8 mouse cellular contexts compared by ENCODE assay signal in the genomic region with DNA sequence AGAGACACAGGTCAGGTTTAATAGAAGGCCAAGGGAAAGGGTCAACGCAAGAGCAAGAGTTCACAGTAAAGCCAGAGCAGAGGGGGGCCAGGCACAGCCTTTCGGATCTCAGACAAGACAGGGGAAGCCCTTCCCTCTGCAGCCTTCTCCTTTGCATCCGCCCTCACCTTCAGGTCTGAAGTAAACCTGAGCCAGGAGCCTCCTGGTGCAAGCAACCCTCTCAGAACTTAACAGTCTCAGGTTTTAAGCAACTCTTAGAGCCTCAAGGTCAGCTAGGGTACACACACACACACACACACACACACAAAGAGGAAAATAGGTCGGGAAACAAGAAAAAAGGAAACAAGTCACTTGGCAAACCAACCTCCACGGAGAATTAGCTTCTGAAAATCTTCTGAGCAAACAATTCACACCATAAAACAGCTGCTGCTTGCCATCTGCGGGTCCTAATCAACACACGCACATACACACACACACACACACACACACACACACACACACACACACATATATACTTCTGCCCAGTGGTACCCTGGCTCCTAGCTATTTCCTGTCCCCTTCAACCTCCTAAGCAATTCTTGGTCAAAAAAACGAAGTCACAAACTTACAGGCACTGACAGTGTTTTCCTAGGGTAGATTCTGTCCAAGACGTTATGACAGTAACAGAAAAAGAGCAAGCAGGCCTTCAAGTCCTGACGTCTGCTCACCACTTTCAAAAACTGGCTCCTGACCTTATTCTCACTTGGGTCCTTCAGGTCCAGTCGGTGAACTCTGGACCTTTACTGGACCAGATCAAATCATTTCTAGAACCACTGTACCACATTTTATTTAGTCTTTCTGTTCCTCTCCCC.
DNase-seq lines count a peak whose midpoint lies in the region; ATAC-seq lines count a peak whose summit lies in the region.

No protein-coding gene starts in this region.

- H3K9me3 ChIP-seq in embryonic facial prominence, embryonic 13.5 days, result no peaks in the 10 kb centered on the region
- no peaks in the 10 kb centered on the region for H3K9me3 ChIP-seq in limb, embryonic 11.5 days (ENCODE audit: control insufficient read depth, low read length)
- no peaks in the 10 kb centered on the region for H3K9me3 ChIP-seq in neural tube, embryonic 15.5 days (replicated peaks)

- peak overlapping the region; percentile 69 for H3K4me2 ChIP-seq in embryonic facial prominence, embryonic 13.5 days
- peak overlapping the region; percentile 55 for H3K4me2 ChIP-seq in limb, embryonic 11.5 days (ENCODE audit: low read depth, severe bottlenecking)
- H3K4me2 ChIP-seq in neural tube, embryonic 15.5 days, result peak overlapping the region; percentile 65

- peak overlapping the region; percentile 96 for H3K27ac ChIP-seq in embryonic facial prominence, embryonic 13.5 days
- peak overlapping the region; percentile 86 for H3K27ac ChIP-seq in limb, embryonic 11.5 days (replicated peaks; ENCODE audit: low read depth, low read length)
- peak overlapping the region; percentile 76 for H3K27ac ChIP-seq in neural tube, embryonic 15.5 days (replicated peaks)

- 15% methylated on average over 11 of the region's 11 CpGs for WGBS in embryonic facial prominence, embryonic 13.5 days
- WGBS in limb, embryonic 11.5 days, result 8% methylated on average over 11 of the region's 11 CpGs
- 24% methylated on average over 11 of the region's 11 CpGs for WGBS in neural tube, embryonic 15.5 days

- no peaks in the 10 kb centered on the region for H3K27me3 ChIP-seq in embryonic facial prominence, embryonic 13.5 days
- H3K27me3 ChIP-seq in limb, embryonic 11.5 days (ENCODE audit: control insufficient read depth, insufficient read depth, low read length), result no peaks in the 10 kb centered on the region
- no peaks in the 10 kb centered on the region for H3K27me3 ChIP-seq in neural tube, embryonic 15.5 days (replicated peaks)

- peak overlapping the region; percentile 43 for H3K4me3 ChIP-seq in embryonic facial prominence, embryonic 13.5 days
- H3K4me3 ChIP-seq in limb, embryonic 11.5 days (ENCODE audit: low read depth, low read length), result no peak overlapping the region
- H3K4me3 ChIP-seq in neural tube, embryonic 15.5 days (replicated peaks), result no peak overlapping the region

- H3K9ac ChIP-seq in embryonic facial prominence, embryonic 13.5 days, result peak overlapping the region; percentile 71
- H3K9ac ChIP-seq in limb, embryonic 11.5 days (ENCODE audit: low read length), result no peak overlapping the region
- no peak overlapping the region for H3K9ac ChIP-seq in neural tube, embryonic 15.5 days (replicated peaks)

- no peaks in the 10 kb centered on the region for H3K36me3 ChIP-seq in embryonic facial prominence, embryonic 13.5 days
- no peaks in the 10 kb centered on the region for H3K36me3 ChIP-seq in limb, embryonic 11.5 days (ENCODE audit: control insufficient read depth, insufficient read depth, low read length)
- H3K36me3 ChIP-seq in neural tube, embryonic 15.5 days, result no peaks in the 10 kb centered on the region

- H3K4me1 ChIP-seq in embryonic facial prominence, embryonic 13.5 days, result peaks cover 50% of the 10 kb centered on the region
- H3K4me1 ChIP-seq in limb, embryonic 11.5 days (ENCODE audit: control insufficient read depth, insufficient read depth, low read length), result peaks cover 33% of the 10 kb centered on the region
- H3K4me1 ChIP-seq in neural tube, embryonic 15.5 days, result peaks cover 21% of the 10 kb centered on the region

- DNase-seq in heart, adult 11 months, result peak; percentile 87
- no peak for DNase-seq in heart, postnatal 25 days (ENCODE audit: low spot score)
- DNase-seq in limb, embryonic 11.5 days (ENCODE audit: low spot score), result no peak
- DNase-seq in urinary bladder, postnatal 4 days (ENCODE audit: low spot score in 2 of 2), result no peak
- no peak for DNase-seq in right cerebral cortex, postnatal 4 days

- intact Hi-C loops in heart, postnatal 25 days (cut with DNase I), result loop anchor here (5.0 kb wide), 2 partner anchors 125 kb away; no protein-coding TSS in a partner anchor

- no peak for ATAC-seq in embryonic facial prominence, embryonic 13.5 days (ENCODE audit: insufficient number of reproducible peaks, insufficient read depth, low FRiP score, low TSS enrichment, low read depth)
- ATAC-seq in hematopoietic stem cell, adult 5-6 weeks (replicated peaks in 1 of 2; ENCODE audit: insufficient read depth in 1 of 2, low FRiP score in 2 of 2, low TSS enrichment in 1 of 2, low read depth in 1 of 2, poor library complexity in 2 of 2, severe bottlenecking in 2 of 2), result peak; percentile 14 to 33; a peak in 2 of 4 replicates
- ATAC-seq in limb, embryonic 11.5 days (ENCODE audit: insufficient number of reproducible peaks, low FRiP score, low TSS enrichment, low read depth), result no peak
- no peak for ATAC-seq in neural tube, embryonic 15.5 days (ENCODE audit: low FRiP score)

Comparison
In these comparisons a context has a peak if more than half of its experiments do, and no peak if none do; other contexts are left out.
1. ATAC-seq: peak in hematopoietic stem cell, adult 5-6 weeks (2 of 2); none in embryonic facial prominence, embryonic 13.5 days (single experiment), limb, embryonic 11.5 days (single experiment) and neural tube, embryonic 15.5 days (single experiment).
2. Peak in every context shown above with its lines, with median percentiles within 50 percentile points of each other: H3K27ac ChIP-seq and H3K4me2 ChIP-seq.